Mouse (Mus musculus) left cerebral cortex, adult 9 months (tissue): ENCODE results near the gene Hoxc4.

Source experiments
- DNase-seq, 2 experiments: peaks; one replicate each; pipeline ENCODE4 v3.0.0; 2022; ENCODE audit warnings: low spot score in 2 of 2

The Hoxc4 gene

GRCm38 (mm10) chr15:103084944-103085343 lies 66.2 kb downstream of the Hoxc4 start:
- no peak for DNase-seq

GRCm38 (mm10) chr15:103085831-103086671 lies 67.3 kb downstream of the Hoxc4 start:
- DNase-seq: no peak
